Mouse (Mus musculus) embryonic facial prominence, embryonic 13.5 days (tissue): ENCODE results near the gene Zg16. TPM values are rescaled to one million over a fixed set of nuclear protein-coding genes. Genes with fewer than 3 reads are reported as not detected.
"Not testable (repeated sequence)": the region's sequence is repeated elsewhere in the genome, so short reads cannot be mapped to it uniquely, and the experiment has no call there.

Source experiments
- ATAC-seq: fragments of 200-750 bp; cut with Nextera tagmentation; 2 replicates; pipeline ENCODE4 v1.8.0; 2017; ENCODE audit warnings: low read depth; ENCODE audit not compliant: insufficient number of reproducible peaks, insufficient read depth, low FRiP score, low TSS enrichment
- H3K27ac ChIP-seq: fragments of 300-500 bp; sonication (generic); 2 replicates; pipeline ENCODE4 v1.5.1; 2015; ENCODE audit warnings: moderate library complexity, mild to moderate bottlenecking, inconsistent platforms
- H3K27me3 ChIP-seq: fragments of 300-500 bp; sonication (generic); 2 replicates; pipeline ENCODE4 v1.6.1; 2015; ENCODE audit warnings: mild to moderate bottlenecking, inconsistent platforms
- H3K36me3 ChIP-seq: fragments of 300-500 bp; sonication (generic); 2 replicates; pipeline ENCODE4 v1.6.1; 2015; ENCODE audit warnings: mild to moderate bottlenecking, inconsistent platforms
- H3K4me1 ChIP-seq: fragments of 300-500 bp; sonication (generic); 2 replicates; pipeline ENCODE4 v1.6.1; 2015; ENCODE audit warnings: inconsistent platforms
- H3K4me2 ChIP-seq: fragments of 300-500 bp; sonication (generic); 2 replicates; pipeline ENCODE4 v1.6.1; 2015; ENCODE audit warnings: moderate library complexity, mild to moderate bottlenecking, inconsistent platforms
- H3K4me3 ChIP-seq: fragments of 300-500 bp; sonication (generic); 2 replicates; pipeline ENCODE4 v1.5.1; 2015; ENCODE audit warnings: mild to moderate bottlenecking, inconsistent platforms
- H3K9ac ChIP-seq: fragments of 300-500 bp; sonication (generic); 2 replicates; pipeline ENCODE4 v1.6.1; 2015; ENCODE audit warnings: mild to moderate bottlenecking, inconsistent platforms
- H3K9me3 ChIP-seq: fragments of 300-500 bp; sonication (generic); 2 replicates; pipeline ENCODE4 v1.6.1; 2016; ENCODE audit warnings: inconsistent platforms
- WGBS: fragments of 180-500 bp; shearing (Covaris S2); methylation state at CpG from one replicate; pipeline ENCODE4 v1.1.7; 2015; ENCODE audit warnings: mixed read lengths; 5-methylcytosine and 5-hydroxymethylcytosine counted together
- polyA plus RNA-seq: library from polyadenylated mRNA; unstranded; fragments of >200 nt; fragmentation: Nextera tagmentation; extraction: Ambion mirVana; gene quantifications from 2 replicates; pipeline ENCODE4 v1.2.1, GENCODE M21; 2015

Zg16 gene
- 15.5 TPM in 1 of 2 replicates, not detected in the other for polyA plus RNA-seq

GRCm38 (mm10) chr7:127087278-127088010 is at the start of gene Zg16:
Gene Zg16, minus strand, starts transcription at chr7:127087328.
- H3K9ac ChIP-seq, H3K4me2 ChIP-seq, H3K4me3 ChIP-seq, H3K9me3 ChIP-seq, H3K27me3 ChIP-seq, H3K36me3 ChIP-seq, H3K27ac ChIP-seq, ATAC-seq: not testable (repeated sequence)
- WGBS = 91% methylated on average over 6 of the region's 6 CpGs
- peaks cover 20% of the 10 kb centered on the region for H3K4me1 ChIP-seq

- H3K27ac ChIP-seq = no peak overlapping the region
- H3K4me3 ChIP-seq = no peak overlapping the region
- H3K4me1 ChIP-seq = no peaks in the 10 kb centered on the region; the same call in 1 of the 2 replicates
Measured at GRCm38 (mm10) chr7:127136181-127137071, 49.3 kb upstream of the Zg16 start.

GRCm38 (mm10) chr7:127134821-127135447 is 47.8 kb upstream of the Zg16 start:
- 76% methylated on average over 11 of the region's 11 CpGs for WGBS
- ATAC-seq = no peak
- no peak overlapping the region for H3K4me2 ChIP-seq

More at GRCm38 (mm10) chr7:127136181-127137071, 49.3 kb upstream of the Zg16 start:
- ATAC-seq = no peak
- 84% methylated on average over 22 of the region's 22 CpGs for WGBS
- Histone ChIP-seq H3K9ac (no peak overlapping the region), H3K9me3 (no peaks in the 10 kb centered on the region), H3K4me2 (no peak overlapping the region), H3K27me3 (no peaks in the 10 kb centered on the region), H3K36me3 (no peaks in the 10 kb centered on the region)

GRCm38 (mm10) chr7:127133125-127133524 is 46.0 kb upstream of the Zg16 start:
- Histone ChIP-seq H3K27me3 (no peaks in the 10 kb centered on the region), H3K4me3 (no peak overlapping the region), H3K9ac (no peak overlapping the region), H3K36me3 (no peaks in the 10 kb centered on the region), H3K4me2 (no peak overlapping the region), H3K4me1 (no peaks in the 10 kb centered on the region; the same call in 1 of the 2 replicates), H3K9me3 (no peaks in the 10 kb centered on the region), H3K27ac (no peak overlapping the region)
- WGBS = 62% methylated on average over 5 of the region's 5 CpGs
- no peak for ATAC-seq

More at GRCm38 (mm10) chr7:127134821-127135447, 47.8 kb upstream of the Zg16 start:
- Histone ChIP-seq H3K27ac (no peak overlapping the region), H3K9ac (no peak overlapping the region), H3K36me3 (no peaks in the 10 kb centered on the region), H3K27me3 (no peaks in the 10 kb centered on the region), H3K4me1 (no peaks in the 10 kb centered on the region; the same call in 1 of the 2 replicates), H3K4me3 (no peak overlapping the region), H3K9me3 (no peaks in the 10 kb centered on the region)

- Histone ChIP-seq H3K9me3 (peaks cover 2% of the 10 kb centered on the region; the same call in 1 of the 2 replicates), H3K4me1 (no peaks in the 10 kb centered on the region), H3K27me3 (no peaks in the 10 kb centered on the region), H3K36me3 (no peaks in the 10 kb centered on the region), H3K4me2 (no peak overlapping the region), H3K9ac (no peak overlapping the region), H3K27ac (no peak overlapping the region), H3K4me3 (no peak overlapping the region)
- ATAC-seq = no peak
- 15% methylated on average over 4 of the region's 4 CpGs for WGBS
Measured at GRCm38 (mm10) chr7:127129638-127130037, 42.5 kb upstream of the Zg16 start.

GRCm38 (mm10) chr7:127121911-127122270 is 34.8 kb upstream of the Zg16 start, which contains the start of gene Qprt:
Gene Qprt, minus strand, starts transcription at chr7:127122226.
- Histone ChIP-seq H3K27me3 (peaks cover 42% of the 10 kb centered on the region), H3K9me3 (peaks cover 9% of the 10 kb centered on the region), H3K4me1 (peaks cover 20% of the 10 kb centered on the region), H3K9ac (0 out of 2 replicates have a peak within 1 kb of the TSS, but pooled peaks have one; percentile 36), H3K4me3 (peak within 1 kb of the TSS; percentile 6; the same call in 1 of the 2 replicates), H3K4me2 (peak within 1 kb of the TSS; percentile 27), H3K27ac (no peak within 1 kb of the TSS; the same call in 1 of the 2 replicates), H3K36me3 (no peaks in the 10 kb centered on the region)
- WGBS = 13% methylated on average over 7 of the region's 7 CpGs
- ATAC-seq = no peak

GRCm38 (mm10) chr7:127121061-127121910 is 34.2 kb upstream of the Zg16 start:
- Histone ChIP-seq H3K4me2 (peak overlapping the region; percentile 27), H3K9me3 (peaks cover 9% of the 10 kb centered on the region), H3K27me3 (peaks cover 42% of the 10 kb centered on the region), H3K4me3 (peak overlapping the region; percentile 6; the same call in 1 of the 2 replicates), H3K36me3 (no peaks in the 10 kb centered on the region), H3K9ac (0 out of 2 replicates have a peak overlapping the region, but pooled peaks have one; percentile 36), H3K4me1 (peaks cover 24% of the 10 kb centered on the region), H3K27ac (no peak overlapping the region; the same call in 1 of the 2 replicates)
- WGBS = 12% methylated on average over 21 of the region's 21 CpGs
- ATAC-seq = no peak

- H3K36me3 ChIP-seq = no peaks in the 10 kb centered on the region
- no peaks in the 10 kb centered on the region for H3K9me3 ChIP-seq
- H3K9ac ChIP-seq = no peak overlapping the region
- no peak overlapping the region for H3K4me3 ChIP-seq
- peaks cover 42% of the 10 kb centered on the region for H3K27me3 ChIP-seq
- WGBS = 47% methylated on average over 14 of the region's 14 CpGs
- peaks cover 25% of the 10 kb centered on the region for H3K4me1 ChIP-seq
- no peak for ATAC-seq
- H3K4me2 ChIP-seq = no peak overlapping the region
- H3K27ac ChIP-seq = no peak overlapping the region
Measured at GRCm38 (mm10) chr7:127118671-127119445, 31.7 kb upstream of the Zg16 start.

- Histone ChIP-seq H3K27me3 (peaks cover 34% of the 10 kb centered on the region), H3K27ac (no peak overlapping the region), H3K9ac (0 out of 2 replicates have a peak overlapping the region, but pooled peaks have one; percentile 3), H3K4me3 (no peak overlapping the region), H3K4me2 (no peak overlapping the region), H3K4me1 (peaks cover 25% of the 10 kb centered on the region), H3K36me3 (no peaks in the 10 kb centered on the region), H3K9me3 (no peaks in the 10 kb centered on the region)
- WGBS = 32% methylated on average over 5 of the region's 5 CpGs
- ATAC-seq = no peak
Measured at GRCm38 (mm10) chr7:127117948-127118347, 30.8 kb upstream of the Zg16 start.

GRCm38 (mm10) chr7:127116331-127116935 is 29.3 kb upstream of the Zg16 start:
- no peak overlapping the region for H3K4me2 ChIP-seq
- peaks cover 20% of the 10 kb centered on the region for H3K27me3 ChIP-seq
- H3K4me3 ChIP-seq = no peak overlapping the region
- no peak overlapping the region for H3K9ac ChIP-seq
- no peak overlapping the region for H3K27ac ChIP-seq
- H3K36me3 ChIP-seq = no peaks in the 10 kb centered on the region
- H3K4me1 ChIP-seq = peaks cover 21% of the 10 kb centered on the region
- WGBS = 40% methylated on average over 11 of the region's 11 CpGs
- ATAC-seq = no peak
- no peaks in the 10 kb centered on the region for H3K9me3 ChIP-seq
